Mouse (Mus musculus): ENCODE measurements around the gene Rtp4. TPM values are rescaled to one million over a fixed set of nuclear protein-coding genes. Genes with fewer than 3 reads are reported as not detected.

Gene Rtp4
- polyA plus RNA-seq (2017; shearing (Covaris generic)): 101 TPM

GRCm38 (mm10) chr16:23520235-23520871 is at the start of gene Rtp4, which contains the start of gene Masp1:
Gene Rtp4 (plus strand): TSS chr16:23520291.
Gene Masp1 (minus strand): TSS chr16:23520815.

Other genes starting within 250 kb of the Rtp4 start
- gene Rtp1, start 91.2 kb upstream of the Rtp4 start, polyA plus RNA-seq (2017; shearing (Covaris generic)): not detected
- 0.04 TPM for gene Masp1, start 524 bp downstream of the Rtp4 start, polyA plus RNA-seq (2017; shearing (Covaris generic))

Measured in CD4-positive, CD25-positive, alpha-beta regulatory T cell (primary cell).